Mouse (Mus musculus) NIH3T3 (cell line): ENCODE data around the gene Tbc1d30.

ENCODE experiments used
- DNase-seq: peaks from one replicate; pipeline ENCODE4 v3.0.0-alpha.2; 2012; ENCODE audit warnings: low read depth

Tbc1d30 gene

GRCm38 (mm10) chr10:121351066-121351581 lies at the start of gene Tbc1d30:
Tbc1d30 (minus strand) TSS chr10:121351278.
- DNase-seq: no peak

- DNase-seq: peak; percentile 13
These were observed 47.5 kb upstream of the Tbc1d30 start for GRCm38 (mm10) chr10:121398599-121398998.

- peak; percentile 41 for DNase-seq
These were observed 44.6 kb upstream of the Tbc1d30 start for GRCm38 (mm10) chr10:121395542-121396176.

- no peak for DNase-seq
These were observed 43.8 kb upstream of the Tbc1d30 start for GRCm38 (mm10) chr10:121394789-121395325.

GRCm38 (mm10) chr10:121394270-121394669 lies 43.2 kb upstream of the Tbc1d30 start:
- no peak for DNase-seq

GRCm38 (mm10) chr10:121391901-121392300 lies 40.8 kb upstream of the Tbc1d30 start:
- DNase-seq: no peak

- no peak for DNase-seq
These were observed 39.5 kb upstream of the Tbc1d30 start for GRCm38 (mm10) chr10:121390602-121391001.

- DNase-seq: no peak
These were observed 35.3 kb upstream of the Tbc1d30 start for GRCm38 (mm10) chr10:121386347-121386746.

- DNase-seq: no peak
These were observed 34.6 kb upstream of the Tbc1d30 start for GRCm38 (mm10) chr10:121385695-121386094.

GRCm38 (mm10) chr10:121384710-121385109 lies 33.6 kb upstream of the Tbc1d30 start:
- no peak for DNase-seq

GRCm38 (mm10) chr10:121381280-121381679 lies 30.2 kb upstream of the Tbc1d30 start:
- DNase-seq: no peak

GRCm38 (mm10) chr10:121379387-121379786 lies 28.3 kb upstream of the Tbc1d30 start:
- DNase-seq: peak; percentile 23

- no peak for DNase-seq
These were observed 25.6 kb upstream of the Tbc1d30 start for GRCm38 (mm10) chr10:121376530-121377271.

GRCm38 (mm10) chr10:121375649-121376493 lies 24.8 kb upstream of the Tbc1d30 start:
- DNase-seq: no peak

GRCm38 (mm10) chr10:121374693-121375620 lies 23.9 kb upstream of the Tbc1d30 start:
- DNase-seq: no peak

GRCm38 (mm10) chr10:121374013-121374412 lies 22.9 kb upstream of the Tbc1d30 start:
- no peak for DNase-seq

- DNase-seq: peak; percentile 25
These were observed 19.7 kb upstream of the Tbc1d30 start for GRCm38 (mm10) chr10:121370777-121371176.

- DNase-seq: no peak
These were observed 17.8 kb upstream of the Tbc1d30 start for GRCm38 (mm10) chr10:121368783-121369465.

GRCm38 (mm10) chr10:121367780-121368179 lies 16.7 kb upstream of the Tbc1d30 start:
- DNase-seq: no peak

- no peak for DNase-seq
These were observed 16.2 kb upstream of the Tbc1d30 start for GRCm38 (mm10) chr10:121367271-121367670.
